Mouse (Mus musculus) cerebral cortex, adult 2 months (tissue): ENCODE results near the gene Atp2a3.

Experiments used
- WGBS: fragments of 180-500 bp; shearing (Covaris S2); methylation state at CpG from one replicate; pipeline ENCODE4 v1.1.7; 2018; 5-methylcytosine and 5-hydroxymethylcytosine counted together

The Atp2a3 gene

GRCm38 (mm10) chr11:72961072-72961980 is at the start of gene Atp2a3:
TSS of gene Atp2a3 (plus strand) at chr11:72961169.
- 6% methylated on average over 70 of the region's 70 CpGs for WGBS

- 89% methylated on average over 7 of the region's 7 CpGs for WGBS
Observed at GRCm38 (mm10) chr11:72917299-72917996, 43.5 kb upstream of the Atp2a3 start.

DNA sequence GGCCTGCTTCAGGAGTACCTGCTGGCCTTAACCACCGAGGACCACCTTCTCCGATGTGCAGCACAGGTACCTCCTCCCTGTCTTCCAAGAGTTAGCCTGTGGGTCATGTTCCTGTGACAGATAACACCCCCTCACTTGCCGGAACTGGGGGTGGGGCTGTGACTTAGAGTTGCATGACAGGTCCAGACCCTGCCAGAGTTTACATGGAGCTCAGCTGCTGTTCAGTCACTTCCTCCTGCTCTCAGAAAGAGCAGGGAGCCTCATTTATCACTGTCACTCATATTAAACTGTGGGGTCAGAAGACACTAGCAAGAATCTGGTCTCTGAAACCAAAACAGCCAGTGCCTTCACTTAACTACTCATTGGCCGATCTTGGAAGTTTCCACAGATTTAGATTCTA is 37.9 kb upstream of the Atp2a3 start:
- WGBS, result 67% methylated on average over 4 of the region's 4 CpGs

DNA sequence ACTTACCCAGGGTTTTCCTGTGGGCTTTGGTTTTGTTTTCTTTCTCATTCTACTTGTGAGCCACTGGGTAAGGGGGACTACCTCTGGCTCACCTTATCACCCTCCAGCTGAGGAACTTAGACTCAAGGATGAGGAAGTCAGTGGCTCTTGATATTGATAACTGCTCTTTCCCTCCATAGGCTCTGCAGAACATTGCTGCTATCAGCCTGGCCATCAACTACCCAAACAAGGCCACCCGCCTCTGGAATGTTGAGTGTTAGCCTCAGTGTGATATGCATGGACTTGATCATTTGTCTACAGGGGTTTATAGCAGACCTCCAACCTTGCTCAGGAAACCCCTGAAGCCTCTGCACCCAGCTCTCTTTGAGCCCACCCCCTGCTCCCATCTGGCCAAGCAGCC is 36.5 kb upstream of the Atp2a3 start:
- 100% methylated on average over 1 of the region's 1 CpGs for WGBS

GRCm38 (mm10) chr11:72925067-72925466 is 35.9 kb upstream of the Atp2a3 start:
- 28% methylated on average over 2 of the region's 2 CpGs for WGBS

DNA sequence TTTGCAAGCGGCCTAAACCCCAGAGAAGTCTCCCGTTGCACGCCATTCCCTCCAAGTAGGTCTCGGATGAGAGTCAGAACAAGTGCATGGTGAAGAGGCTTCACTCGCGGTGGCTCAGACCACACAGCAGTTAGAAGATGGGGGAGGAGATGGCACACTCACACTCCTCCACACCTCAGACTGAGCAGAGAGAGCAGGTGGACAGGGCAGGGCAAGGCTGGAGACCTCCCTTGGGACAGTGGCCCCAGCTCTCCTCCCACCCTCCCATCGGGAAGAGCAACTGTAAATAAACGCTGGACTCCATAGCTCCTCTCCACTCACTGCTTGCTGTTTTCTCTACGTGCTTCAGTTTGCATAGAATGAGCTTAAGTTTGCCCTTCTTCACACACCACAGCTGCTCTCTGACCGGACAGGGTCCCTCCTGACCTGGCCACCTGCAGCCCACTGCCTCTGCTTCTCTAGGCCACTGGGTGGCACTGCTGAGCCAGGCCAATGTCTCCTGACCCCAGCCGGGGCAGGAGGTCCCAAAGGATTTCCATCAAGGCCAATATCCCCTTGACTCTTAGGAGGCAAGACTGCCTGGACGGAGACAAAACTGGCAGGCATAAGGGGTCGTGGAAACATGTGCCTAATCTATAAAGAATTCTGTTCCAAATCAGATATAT is 34.6 kb upstream of the Atp2a3 start:
- 55% methylated on average over 13 of the region's 13 CpGs for WGBS

DNA sequence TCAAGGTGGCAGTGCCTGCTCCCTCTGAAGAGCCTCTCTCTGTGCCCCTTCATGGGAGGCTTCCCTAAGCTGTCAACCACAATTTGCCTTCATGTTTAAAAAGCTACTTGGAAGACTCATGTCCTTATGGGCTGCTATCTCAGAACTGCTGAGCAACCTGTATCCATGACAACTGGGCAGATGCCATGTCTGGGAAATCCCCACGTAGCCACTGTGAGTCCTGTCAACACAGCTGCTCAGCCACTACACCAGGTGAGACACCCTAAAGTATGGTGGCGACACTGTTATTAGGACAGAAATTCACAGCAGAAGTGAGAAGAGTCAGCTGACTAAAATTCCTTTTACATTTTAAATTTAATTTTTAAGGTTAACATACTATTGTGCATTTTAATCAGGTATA is 32.5 kb upstream of the Atp2a3 start:
- 39% methylated on average over 2 of the region's 2 CpGs for WGBS

- 36% methylated on average over 20 of the region's 20 CpGs for WGBS
Observed at GRCm38 (mm10) chr11:72940208-72941143, 20.5 kb upstream of the Atp2a3 start.

- WGBS, result 71% methylated on average over 7 of the region's 7 CpGs
Observed at GRCm38 (mm10) chr11:72944996-72945793, 15.8 kb upstream of the Atp2a3 start.

- 74% methylated on average over 6 of the region's 6 CpGs for WGBS
Observed at GRCm38 (mm10) chr11:72945875-72946559, 15.0 kb upstream of the Atp2a3 start.

GRCm38 (mm10) chr11:72946560-72947119 is 14.3 kb upstream of the Atp2a3 start:
- WGBS, result 65% methylated on average over 6 of the region's 6 CpGs

DNA sequence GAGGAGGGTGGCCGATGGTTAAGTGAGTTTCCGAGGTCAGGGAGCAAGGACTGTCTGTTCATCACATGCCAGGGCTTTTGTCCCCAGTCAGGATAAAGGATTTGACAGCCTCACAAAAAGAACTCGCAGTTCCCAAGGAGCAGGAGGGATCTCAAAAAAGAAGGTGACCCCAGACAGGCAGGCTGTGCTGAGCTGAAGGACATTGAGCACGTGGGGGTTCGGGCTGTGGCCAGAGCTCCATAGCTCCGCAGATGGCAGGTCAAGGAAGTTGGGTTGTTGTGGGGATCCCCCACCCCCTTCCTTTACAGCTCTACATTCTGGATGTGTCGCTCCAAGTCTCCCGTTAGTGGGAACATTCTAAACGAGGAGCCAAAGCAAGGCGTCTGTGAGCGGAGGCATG is 13.1 kb upstream of the Atp2a3 start:
- WGBS, result 72% methylated on average over 11 of the region's 11 CpGs

DNA sequence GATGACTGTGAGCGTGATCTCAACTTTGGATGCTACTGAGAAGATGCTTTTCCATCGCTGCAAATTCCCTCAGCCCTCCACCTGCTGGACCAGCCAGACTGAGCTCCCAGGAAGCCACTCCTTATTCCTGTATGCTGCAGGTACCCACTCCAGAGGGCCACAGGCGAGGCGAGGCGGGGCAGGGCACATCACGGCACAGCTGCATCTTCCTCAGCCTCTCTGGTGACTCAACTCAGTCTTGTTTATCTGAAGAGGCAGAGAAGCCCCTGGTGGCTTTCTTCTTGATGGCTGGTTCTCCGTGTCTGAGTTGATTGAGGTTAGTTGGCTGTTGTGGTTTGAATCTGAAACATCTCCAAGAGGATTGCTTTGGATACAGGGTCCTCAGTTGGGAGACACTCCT is 12.7 kb upstream of the Atp2a3 start:
- 82% methylated on average over 7 of the region's 7 CpGs for WGBS

GRCm38 (mm10) chr11:72951137-72952000 is 9.6 kb upstream of the Atp2a3 start:
- 80% methylated on average over 22 of the region's 22 CpGs for WGBS

- WGBS, result 69% methylated on average over 3 of the region's 3 CpGs
Observed at GRCm38 (mm10) chr11:72952226-72952625, 8.7 kb upstream of the Atp2a3 start.

DNA sequence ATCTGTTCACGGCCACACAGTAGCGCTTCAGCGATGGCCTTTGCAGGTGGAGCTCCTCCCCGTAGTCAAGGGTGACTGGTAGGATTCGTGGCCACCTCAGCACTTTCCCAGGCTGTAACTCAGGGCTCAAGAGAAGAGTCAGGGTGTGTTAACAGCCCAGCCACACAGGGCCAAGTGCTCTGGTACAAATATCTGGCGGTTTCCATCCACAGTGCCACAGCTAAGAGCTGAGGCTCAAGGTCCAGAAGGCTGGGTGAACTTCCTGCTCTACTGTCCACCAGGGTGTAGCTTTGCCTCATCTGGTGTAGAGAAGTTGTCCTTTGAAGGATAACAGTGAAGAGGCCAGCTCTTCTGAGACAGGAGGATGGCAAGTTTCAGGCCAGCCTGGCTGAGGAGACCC is 8.3 kb upstream of the Atp2a3 start:
- WGBS, result 87% methylated on average over 6 of the region's 6 CpGs

- WGBS, result 97% methylated on average over 1 of the region's 1 CpGs
Observed at GRCm38 (mm10) chr11:72953116-72953439, 7.9 kb upstream of the Atp2a3 start.

DNA sequence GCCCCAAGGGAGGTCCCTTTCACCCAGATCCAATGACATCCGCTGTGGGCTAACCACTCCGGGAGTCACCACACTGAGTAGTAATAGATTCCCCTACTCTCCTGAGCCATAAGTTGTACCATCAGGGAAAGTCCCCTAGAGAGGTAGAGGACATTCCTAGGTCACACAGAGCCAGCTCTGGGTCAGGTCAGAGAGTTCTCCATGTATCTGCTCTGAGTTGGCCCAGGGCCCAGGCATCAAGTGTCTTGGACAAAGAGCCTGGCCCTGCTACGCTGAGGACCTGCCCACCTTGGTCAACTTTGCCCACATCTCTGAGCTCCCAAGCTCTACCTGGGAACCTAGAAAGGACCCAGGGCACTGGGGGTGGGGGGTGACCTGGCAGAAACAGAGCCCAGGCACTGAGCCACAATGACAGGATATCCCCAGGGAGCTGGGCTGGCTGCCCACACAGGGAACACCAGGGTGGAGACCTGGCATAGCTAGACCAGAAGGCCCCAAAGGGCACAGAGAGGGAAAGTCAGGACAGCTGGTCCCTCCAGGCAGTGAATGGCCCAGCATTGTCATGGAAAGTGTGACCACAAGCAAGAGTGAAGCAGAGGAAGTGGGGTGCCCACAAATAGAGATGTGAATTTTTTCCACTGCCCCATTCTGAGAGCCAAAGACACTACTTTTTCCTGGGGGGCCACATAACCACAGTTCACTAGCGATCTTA is 7.4 kb upstream of the Atp2a3 start:
- WGBS, result 85% methylated on average over 4 of the region's 4 CpGs
